Comparison of ENCODE assay signal across 26 mouse cellular contexts in genomic region chr1:14487708-14488127, GRCm38 (mm10).
DNase-seq lines count a peak whose midpoint lies in the region; ATAC-seq and TF ChIP-seq lines count a peak whose summit lies in the region.
"Had no signal": no experiment of that assay in that cellular context is flagged by ENCODE, and none has a peak within 500 bp of the region (broad histone marks: within the 10 kb centered on the region; RNA-seq: fewer than 3 reads in every experiment).

No protein-coding gene starts in this region.

- ATAC-seq in embryonic facial prominence, embryonic 13.5 days (ENCODE audit: insufficient number of reproducible peaks, insufficient read depth, low FRiP score, low TSS enrichment, low read depth), result peak; percentile 76; the same call in 1 of the 2 replicates
- ATAC-seq in limb, embryonic 11.5 days (ENCODE audit: insufficient number of reproducible peaks, low FRiP score, low TSS enrichment, low read depth), result no peak
- ATAC-seq in hematopoietic stem cell, adult 5-6 weeks (replicated peaks in 1 of 2; ENCODE audit: insufficient read depth in 1 of 2, low FRiP score in 2 of 2, low TSS enrichment in 1 of 2, low read depth in 1 of 2, poor library complexity in 2 of 2, severe bottlenecking in 2 of 2), result peak; percentile 58 to 72
- ATAC-seq: CD4-positive, CD25-positive, alpha-beta regulatory T cell, adult 4 months; forebrain, embryonic 15.5 days; forebrain, postnatal 0 days had no signal

- H3K36me3 ChIP-seq in embryonic facial prominence, embryonic 13.5 days, result no peaks in the 10 kb centered on the region
- H3K36me3 ChIP-seq in embryonic facial prominence, embryonic 10.5 days (replicated peaks), result no peaks in the 10 kb centered on the region
- no peaks in the 10 kb centered on the region for H3K36me3 ChIP-seq in limb, embryonic 11.5 days (ENCODE audit: control insufficient read depth, insufficient read depth, low read length)
- H3K36me3 ChIP-seq in limb, embryonic 10.5 days, result no peaks in the 10 kb centered on the region
- peaks cover 0 to 32% of the 10 kb centered on the region in 2 experiments; a peak in 2 of 4 replicates for H3K36me3 ChIP-seq in MEL (ENCODE audit: control insufficient read depth in 1 of 2, insufficient read depth in 2 of 2, low read length in 2 of 2)
- H3K36me3 ChIP-seq: embryonic facial prominence, embryonic 15.5 days; forebrain, embryonic 10.5 days; forebrain, embryonic 12.5 days; forebrain, embryonic 15.5 days; G1E had no signal

- no peak overlapping the region for H3K27ac ChIP-seq in embryonic facial prominence, embryonic 13.5 days
- H3K27ac ChIP-seq in embryonic facial prominence, embryonic 10.5 days (replicated peaks), result no peak overlapping the region
- no peak overlapping the region for H3K27ac ChIP-seq in limb, embryonic 11.5 days (replicated peaks; ENCODE audit: low read depth, low read length)
- no peak overlapping the region for H3K27ac ChIP-seq in limb, embryonic 10.5 days
- peak overlapping the region; percentile 87 for H3K27ac ChIP-seq in MEL (ENCODE audit: control insufficient read depth, low read depth, low read length)
- H3K27ac ChIP-seq: embryonic facial prominence, embryonic 15.5 days; forebrain, embryonic 10.5 days; forebrain, embryonic 12.5 days; forebrain, embryonic 15.5 days had no signal

- no peak overlapping the region for H3K4me3 ChIP-seq in embryonic facial prominence, embryonic 13.5 days
- H3K4me3 ChIP-seq in embryonic facial prominence, embryonic 10.5 days, result no peak overlapping the region
- no peak overlapping the region for H3K4me3 ChIP-seq in limb, embryonic 11.5 days (ENCODE audit: low read depth, low read length)
- H3K4me3 ChIP-seq in limb, embryonic 10.5 days, result no peak overlapping the region
- peak overlapping the region; percentile 49 to 52 for H3K4me3 ChIP-seq in MEL (ENCODE audit: control insufficient read depth in 1 of 2, insufficient read depth in 1 of 2, low read depth in 2 of 2, low read length in 2 of 2)
- H3K4me3 ChIP-seq: embryonic facial prominence, embryonic 15.5 days; erythroblast, embryonic 14.5 days; forebrain, embryonic 10.5 days; forebrain, embryonic 12.5 days; forebrain, embryonic 15.5 days had no signal

- H3K9me3 ChIP-seq in embryonic facial prominence, embryonic 13.5 days, result no peaks in the 10 kb centered on the region
- H3K9me3 ChIP-seq in embryonic facial prominence, embryonic 10.5 days, result no peaks in the 10 kb centered on the region
- no peaks in the 10 kb centered on the region for H3K9me3 ChIP-seq in limb, embryonic 11.5 days (ENCODE audit: control insufficient read depth, low read length)
- H3K9me3 ChIP-seq in limb, embryonic 10.5 days (replicated peaks), result no peaks in the 10 kb centered on the region
- no peaks in the 10 kb centered on the region for H3K9me3 ChIP-seq in MEL (replicated peaks; ENCODE audit: insufficient read depth, low read length)
- H3K9me3 ChIP-seq: embryonic facial prominence, embryonic 15.5 days; forebrain, embryonic 10.5 days; forebrain, embryonic 12.5 days; forebrain, embryonic 15.5 days; G1E had no signal

- H3K79me2 ChIP-seq in MEL (ENCODE audit: control insufficient read depth, insufficient read depth, low read length, poor library complexity), result no peaks in the 10 kb centered on the region

- peaks cover 16% of the 10 kb centered on the region; the same call in 1 of the 2 replicates for H3K4me1 ChIP-seq in embryonic facial prominence, embryonic 13.5 days
- H3K4me1 ChIP-seq in embryonic facial prominence, embryonic 10.5 days, result peaks cover 43% of the 10 kb centered on the region
- no peaks in the 10 kb centered on the region for H3K4me1 ChIP-seq in limb, embryonic 11.5 days (ENCODE audit: control insufficient read depth, insufficient read depth, low read length)
- H3K4me1 ChIP-seq in limb, embryonic 10.5 days, result peaks cover 13% of the 10 kb centered on the region; the same call in 1 of the 2 replicates
- H3K4me1 ChIP-seq in MEL (ENCODE audit: control insufficient read depth in 1 of 2, insufficient read depth in 2 of 2, low read length in 2 of 2), result peaks cover 17 to 22% of the 10 kb centered on the region in 2 experiments
- H3K4me1 ChIP-seq: embryonic facial prominence, embryonic 15.5 days; forebrain, embryonic 12.5 days; forebrain, embryonic 15.5 days had no signal

- TF ChIP-seq POLR2A in MEL (IDR thresholded peaks at IDR 0.05; ENCODE audit: control insufficient read depth in 1 of 2, insufficient read depth in 1 of 2, low read depth in 1 of 2, low read length in 2 of 2, poor library complexity in 1 of 2), result 0 out of 4 replicates have a peak, but pooled peaks of 1 of the 2 experiments have one; percentile 18

- no peak overlapping the region for H3K9ac ChIP-seq in embryonic facial prominence, embryonic 13.5 days
- no peak overlapping the region for H3K9ac ChIP-seq in limb, embryonic 11.5 days (ENCODE audit: low read length)
- peak overlapping the region; percentile 57 for H3K9ac ChIP-seq in MEL (ENCODE audit: control insufficient read depth, low read depth, low read length, poor library complexity, severe bottlenecking)
- H3K9ac ChIP-seq: embryonic facial prominence, embryonic 15.5 days; forebrain, embryonic 12.5 days; forebrain, embryonic 15.5 days; forebrain, postnatal 0 days had no signal

- H3K4me2 ChIP-seq in embryonic facial prominence, embryonic 13.5 days, result no peak overlapping the region
- H3K4me2 ChIP-seq in limb, embryonic 11.5 days (ENCODE audit: low read depth, severe bottlenecking), result no peak overlapping the region
- H3K4me2 ChIP-seq: embryonic facial prominence, embryonic 15.5 days; forebrain, embryonic 12.5 days; forebrain, embryonic 15.5 days had no signal

- DNase-seq in embryonic facial prominence, embryonic 10.5 days (ENCODE audit: low spot score), result no peak
- peak; percentile 19 for DNase-seq in limb, embryonic 11.5 days (ENCODE audit: low spot score)
- no peak for DNase-seq in limb, embryonic 10.5 days (ENCODE audit: low spot score)
- DNase-seq in MEL (ENCODE audit: low read depth, low spot score), result peak; percentile 57
- no peak for DNase-seq in frontal cortex, postnatal 10 days (ENCODE audit: low spot score in 2 of 2)
- DNase-seq in cerebellum, adult 9-11 months, result no peak
- DNase-seq: adrenal gland, adult 2 months; adrenal gland, postnatal 10 days; adrenal gland, postnatal 25 days; B cell, adult 2 months; cerebellum, adult 11 months; cerebellum, adult 18-20 months; cerebellum, adult 8-10 months; cerebellum, postnatal 10 days; cerebellum, postnatal 25 days; forebrain, postnatal 0 days had no signal

- H3K27me3 ChIP-seq in embryonic facial prominence, embryonic 13.5 days, result no peaks in the 10 kb centered on the region
- no peaks in the 10 kb centered on the region for H3K27me3 ChIP-seq in embryonic facial prominence, embryonic 10.5 days (replicated peaks; ENCODE audit: low read depth, poor library complexity, severe bottlenecking)
- no peaks in the 10 kb centered on the region for H3K27me3 ChIP-seq in limb, embryonic 11.5 days (ENCODE audit: control insufficient read depth, insufficient read depth, low read length)
- no peaks in the 10 kb centered on the region for H3K27me3 ChIP-seq in limb, embryonic 10.5 days (ENCODE audit: low read depth, poor library complexity, severe bottlenecking)
- no peaks in the 10 kb centered on the region for H3K27me3 ChIP-seq in MEL (ENCODE audit: control insufficient read depth in 1 of 2, insufficient read depth in 2 of 2, low read length in 2 of 2)
- H3K27me3 ChIP-seq: CH12.LX; embryonic facial prominence, embryonic 15.5 days; forebrain, embryonic 12.5 days; forebrain, embryonic 15.5 days had no signal

- no peak for TF ChIP-seq RAD21 in MEL (IDR thresholded peaks at IDR 0.05; ENCODE audit: low read depth, low read length)

- TF ChIP-seq CTCF in MEL (IDR thresholded peaks at IDR 0.05 in 2 of 3, conservative IDR thresholded peaks at IDR 0.05 in 1 of 3; ENCODE audit: control insufficient read depth in 1 of 3, insufficient read depth in 1 of 3, low read depth in 2 of 3, low read length in 3 of 3, poor library complexity in 1 of 3, severe bottlenecking in 1 of 3), result no peak

- no peak; a peak in 2 of 4 replicates for TF ChIP-seq EP300 in MEL (IDR thresholded peaks at IDR 0.05; ENCODE audit: low read depth in 1 of 2, low read length in 2 of 2)

- WGBS in embryonic facial prominence, embryonic 13.5 days, result 20% methylated on average over 4 of the region's 4 CpGs
- WGBS in embryonic facial prominence, embryonic 10.5 days, result 55% methylated on average over 4 of the region's 4 CpGs
- WGBS in limb, embryonic 11.5 days, result 59% methylated on average over 4 of the region's 4 CpGs
- 61% methylated on average over 4 of the region's 4 CpGs for WGBS in limb, embryonic 10.5 days

TF ChIP-seq in MEL, 35 proteins besides CTCF, POLR2A, EP300 and RAD21 (continues in another document):
- TF ChIP-seq ZC3H11A (IDR thresholded peaks at IDR 0.05; ENCODE audit: low read depth, low read length), result no peak
- TF ChIP-seq ZKSCAN1 (IDR thresholded peaks at IDR 0.05; ENCODE audit: low read depth, low read length), result no peak
- no peak for TF ChIP-seq POLR2AphosphoS5 (IDR thresholded peaks at IDR 0.05; ENCODE audit: borderline replicate concordance, low read depth, low read length)
- TF ChIP-seq CHD1 (IDR thresholded peaks at IDR 0.05; ENCODE audit: low read depth, low read length), result no peak
- TF ChIP-seq GABPA (IDR thresholded peaks at IDR 0.05; ENCODE audit: low read depth, low read length), result no peak
- no peak for TF ChIP-seq MYC (IDR thresholded peaks at IDR 0.05; ENCODE audit: low read depth, low read length)
- no peak for TF ChIP-seq E2F4 (IDR thresholded peaks at IDR 0.05; ENCODE audit: borderline replicate concordance, low read depth, low read length)
- peak; percentile 51; the same call in 1 of the 2 replicates for TF ChIP-seq TBP (IDR thresholded peaks at IDR 0.05; ENCODE audit: low read depth, low read length)
- no peak for TF ChIP-seq MEF2A (IDR thresholded peaks at IDR 0.05; ENCODE audit: extremely low read depth, insufficient replicate concordance, low read depth, low read length, poor library complexity, severe bottlenecking)
- peak; percentile 41; the same call in 1 of the 2 replicates for TF ChIP-seq MXI1 (IDR thresholded peaks at IDR 0.05; ENCODE audit: low read depth, low read length)
- peak; percentile 84 for TF ChIP-seq USF1 (IDR thresholded peaks at IDR 0.05; ENCODE audit: low read depth, low read length)
- no peak for TF ChIP-seq TAL1 (IDR thresholded peaks at IDR 0.05; ENCODE audit: low read length)
- no peak for TF ChIP-seq POLR2AphosphoS2 (IDR thresholded peaks at IDR 0.05; ENCODE audit: low read length)
- no peak for TF ChIP-seq GATA1 (IDR thresholded peaks at IDR 0.05; ENCODE audit: low read depth, low read length)
- peak; percentile 38; the same call in 1 of the 2 replicates for TF ChIP-seq NELFE (IDR thresholded peaks at IDR 0.05; ENCODE audit: low read depth, low read length)
- TF ChIP-seq MAZ (IDR thresholded peaks at IDR 0.05; ENCODE audit: low read depth, low read length), result no peak
- TF ChIP-seq TCF12 (IDR thresholded peaks at IDR 0.05; ENCODE audit: low read depth, low read length), result no peak
- no peak for TF ChIP-seq UBTF (IDR thresholded peaks at IDR 0.05; ENCODE audit: borderline replicate concordance, insufficient read depth, low read depth, low read length)
- peak; percentile 52; the same call in 1 of the 2 replicates for TF ChIP-seq MAX (IDR thresholded peaks at IDR 0.05; ENCODE audit: low read length)

Comparison
In these comparisons a context has a peak if more than half of its experiments do, and no peak if none do; other contexts are left out.
1. DNase-seq: peak in limb, embryonic 11.5 days (single experiment) and MEL (single experiment); none in embryonic facial prominence, embryonic 10.5 days (single experiment), limb, embryonic 10.5 days (single experiment), frontal cortex, postnatal 10 days (0 of 2) and cerebellum, adult 9-11 months (single experiment).
2. H3K4me3 ChIP-seq: peak in MEL (2 of 2); none in embryonic facial prominence, embryonic 13.5 days (single experiment), embryonic facial prominence, embryonic 10.5 days (single experiment), limb, embryonic 11.5 days (single experiment) and limb, embryonic 10.5 days (single experiment).